Mouse (Mus musculus) liver, postnatal 0 days (tissue): ENCODE data around the gene Srrt.

Source experiments
- CTCF ChIP-seq: sonication (generic); IDR thresholded peaks from 2 replicates; pipeline ENCODE4 v1.5.1; 2016; ENCODE audit warnings: antibody characterized with exemption, low read depth
- EP300 ChIP-seq: IDR thresholded peaks from 2 replicates; pipeline ENCODE4 v1.6.1; 2016; ENCODE audit warnings: antibody characterized with exemption, low read depth, mild to moderate bottlenecking

- no peak for TF ChIP-seq CTCF
- no peak for TF ChIP-seq EP300
These were observed 12.2 kb downstream of the Srrt start for GRCm38 (mm10) chr5:137295296-137295695.
